Mouse (Mus musculus) CD4-positive naive resting alpha-beta T cell, adult 57 days (primary cell): ENCODE data around the gene Mtfp1. TPM values are rescaled to one million over a fixed set of nuclear protein-coding genes. Genes with fewer than 3 reads are reported as not detected.

ENCODE experiments used
- total RNA-seq: library from RNA; stranded (reverse); gene quantifications from one replicate; pipeline ENCODE4 v1.2.4, GENCODE M21; 2023

Gene Mtfp1
- total RNA-seq: not detected

DNA sequence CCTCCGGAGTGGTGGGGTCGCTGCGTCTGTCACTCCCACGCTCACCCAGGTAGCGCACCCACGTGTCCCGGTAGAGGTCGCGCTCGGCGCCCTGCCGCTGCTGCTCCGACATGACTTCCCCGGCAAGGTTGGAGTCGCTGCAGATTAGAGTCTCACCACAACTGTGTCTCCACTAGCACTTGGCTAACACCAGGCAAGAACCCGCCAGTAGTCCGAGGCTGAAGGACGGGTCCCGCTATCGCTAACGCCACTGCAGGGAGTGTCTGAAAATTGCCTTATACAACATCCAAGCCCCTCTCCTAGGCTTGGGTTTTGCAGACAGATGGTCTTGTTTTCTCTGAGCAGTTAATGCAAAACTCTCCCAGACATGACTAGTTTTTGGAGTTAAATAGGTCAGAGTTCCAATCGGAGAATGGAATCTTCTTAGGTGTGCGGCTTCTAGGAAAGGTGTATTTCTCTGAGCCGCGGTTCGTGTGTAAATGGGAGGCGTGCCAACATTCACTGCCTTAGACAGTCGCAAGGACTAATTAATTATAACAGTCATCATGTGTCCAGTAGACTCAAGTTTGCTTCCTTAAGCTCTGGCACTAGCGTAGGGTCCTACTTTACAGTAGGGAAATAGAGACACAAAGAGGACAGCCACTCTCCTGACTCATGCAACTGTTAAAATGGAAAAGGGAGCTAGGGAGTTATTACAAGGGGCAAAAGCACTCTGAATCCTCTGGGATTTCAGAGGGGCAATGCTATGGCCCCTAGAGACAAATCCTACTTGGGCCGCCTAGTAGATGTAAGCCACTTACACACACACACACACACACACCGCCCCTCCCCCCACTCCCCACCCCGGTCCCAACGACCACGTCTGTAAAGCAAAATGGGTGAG is at the start of gene Mtfp1:
Mtfp1 (minus strand) TSS at position 275 of the 883 bp plus-strand sequence.

DNA sequence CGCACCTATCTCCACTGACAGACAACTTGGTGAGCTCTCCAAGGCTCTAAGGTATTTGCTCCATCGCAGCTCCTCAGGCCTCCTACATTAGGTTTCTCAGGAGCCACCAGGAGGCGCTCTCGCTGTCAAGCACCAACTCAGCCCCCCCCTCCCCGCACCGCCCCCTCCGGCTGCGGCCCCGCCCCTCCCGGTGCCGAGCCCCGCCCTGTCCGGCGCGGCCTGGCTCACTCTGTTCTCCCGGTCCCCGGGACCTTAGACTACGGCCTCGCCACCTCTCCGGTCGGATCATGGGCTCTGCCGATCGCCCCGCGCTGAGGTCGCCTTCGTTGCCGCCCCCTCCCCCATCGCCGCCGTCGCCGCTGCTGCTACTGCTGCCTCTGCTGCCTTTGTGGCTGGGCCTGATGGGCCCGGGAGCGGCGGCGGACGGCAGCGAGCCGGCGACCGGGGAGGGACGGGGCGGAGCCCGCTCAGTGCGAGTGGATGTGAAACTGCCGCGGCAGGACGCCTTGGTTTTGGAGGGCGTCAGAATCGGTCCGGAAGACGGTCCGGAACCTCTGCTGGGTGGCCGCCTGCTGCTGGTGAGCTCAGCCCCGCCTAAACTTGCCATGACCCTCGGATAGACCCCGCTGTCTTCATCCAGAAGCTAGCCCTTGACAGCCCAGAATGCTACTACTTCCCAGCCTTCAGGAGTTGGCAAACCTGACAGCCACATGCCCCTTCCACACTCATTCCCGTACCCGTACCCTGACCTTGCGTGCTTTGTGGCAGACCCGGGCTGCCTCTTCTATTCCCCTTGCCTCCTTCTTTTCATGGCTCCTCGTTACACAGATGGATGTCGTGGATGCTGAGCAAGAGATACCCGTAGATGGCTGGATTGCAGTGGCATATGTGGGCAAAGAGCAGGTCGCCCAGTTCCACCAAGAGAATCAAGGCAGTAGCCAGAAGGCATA is 40.0 kb upstream of the Mtfp1 start, which contains the start of gene Rnf215:
Rnf215 (plus strand) TSS at position 217 of the 950 bp plus-strand sequence.

DNA sequence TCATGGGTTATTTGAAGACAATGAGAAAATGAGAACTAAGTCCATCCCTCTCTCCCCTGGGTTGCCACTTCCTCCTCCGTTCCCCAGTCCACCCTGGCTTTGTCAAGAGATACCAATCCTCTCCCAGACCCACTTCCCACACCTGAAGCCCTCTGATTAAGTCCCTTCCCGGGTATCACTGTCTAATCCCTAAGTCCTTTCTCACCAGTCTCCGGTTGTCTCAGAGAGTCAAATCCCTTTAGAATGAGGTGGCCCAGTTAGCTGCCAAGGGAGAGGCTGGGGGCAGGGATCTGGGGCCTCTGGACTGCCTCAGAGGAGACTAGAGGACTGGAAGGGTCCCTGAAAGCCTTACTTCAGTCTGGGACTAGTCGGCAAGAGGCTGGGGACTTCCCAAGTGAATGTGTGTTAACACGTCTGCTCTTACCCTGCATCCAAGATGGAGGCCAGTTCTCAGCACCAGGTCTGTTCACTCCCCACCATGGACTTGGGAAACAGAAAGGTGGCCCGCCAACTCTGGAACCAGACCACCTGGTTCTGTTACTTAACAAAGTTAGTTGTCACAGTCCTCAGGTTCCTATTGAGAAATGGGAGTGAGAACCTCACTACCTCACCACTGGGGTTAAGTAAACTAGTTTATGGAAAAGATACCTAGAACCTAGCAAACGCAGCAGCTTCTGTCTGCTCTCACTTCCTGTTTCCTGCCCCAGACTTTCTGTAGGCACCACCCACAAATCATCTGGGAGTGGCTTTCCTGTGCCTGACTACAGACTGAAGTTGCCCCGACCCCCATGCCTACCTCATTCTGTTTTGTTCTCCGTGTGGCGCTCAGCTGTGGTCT is 27.7 kb upstream of the Mtfp1 start, which contains the start of gene Sec14l2:
Sec14l2 (minus strand) TSS at position 674 of the 838 bp plus-strand sequence.

DNA sequence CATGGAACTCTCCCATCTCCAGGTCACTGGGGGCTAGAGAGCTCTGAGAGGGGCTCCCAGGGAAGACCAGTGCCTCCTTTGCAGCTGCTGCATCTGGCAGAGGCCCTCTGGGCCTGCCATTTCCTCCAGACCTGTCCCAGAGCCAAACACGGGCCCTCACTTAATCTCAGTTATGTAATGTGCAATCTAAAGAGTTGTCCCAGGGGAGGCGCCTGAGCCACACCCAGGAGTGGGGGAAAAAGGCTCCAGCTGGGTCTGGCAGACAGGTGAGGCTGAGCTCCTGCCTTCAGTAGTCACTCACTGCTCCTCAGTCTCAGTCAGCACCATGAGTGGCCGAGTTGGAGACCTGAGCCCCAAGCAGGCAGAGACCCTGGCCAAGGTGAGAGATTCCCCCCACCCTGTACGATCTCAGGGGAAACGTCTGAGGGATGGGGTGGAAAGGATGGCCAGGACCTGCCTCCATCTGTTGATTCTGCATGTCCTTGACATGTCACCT is 30.6 kb downstream of the Mtfp1 start, which contains the start of gene Sec14l3:
Sec14l3 (plus strand) TSS at position 215 of the 496 bp plus-strand sequence.

Other genes starting within 250 kb of the Mtfp1 start
- not detected for gene Osbp2, start 231.5 kb downstream of the Mtfp1 start, total RNA-seq
- 0.35 TPM for gene 4921536K21Rik, start 200.3 kb downstream of the Mtfp1 start, total RNA-seq
- gene Dusp18, start 200.2 kb downstream of the Mtfp1 start, total RNA-seq: 4.0 TPM
- gene Slc35e4, start 180.8 kb downstream of the Mtfp1 start, total RNA-seq: 3.3 TPM
- gene Tcn2, start 163.3 kb downstream of the Mtfp1 start, total RNA-seq: 12.4 TPM
- gene Pes1, start 131.5 kb downstream of the Mtfp1 start, total RNA-seq: 64.9 TPM
- not detected for gene 4930556J24Rik, start 118.7 kb downstream of the Mtfp1 start, total RNA-seq
- not detected for gene Gal3st1, start 111.8 kb downstream of the Mtfp1 start, total RNA-seq
- gene Sec14l4, start 64.0 kb downstream of the Mtfp1 start, total RNA-seq: not detected
- gene Sec14l3, start 30.6 kb downstream of the Mtfp1 start, total RNA-seq: not detected
- 1.0 TPM for gene Sec14l2, start 28.0 kb upstream of the Mtfp1 start, total RNA-seq
- gene Rnf215, start 39.8 kb upstream of the Mtfp1 start, total RNA-seq: 29.4 TPM
- gene Ccdc157, start 64.8 kb upstream of the Mtfp1 start, total RNA-seq: 8.5 TPM
- gene Sf3a1, start 64.9 kb upstream of the Mtfp1 start, total RNA-seq: 50.1 TPM
- gene Tbc1d10a, start 91.3 kb upstream of the Mtfp1 start, total RNA-seq: 66.6 TPM
- gene Castor1, start 122.8 kb upstream of the Mtfp1 start, total RNA-seq: 14.1 TPM
- 14.2 TPM for gene Osm, start 141.0 kb upstream of the Mtfp1 start, total RNA-seq
- 0.89 TPM for gene Lif, start 162.1 kb upstream of the Mtfp1 start, total RNA-seq